Mouse (Mus musculus) heart, postnatal 14 days (tissue): ENCODE measurements around the gene Olfr875. TPM values are rescaled to one million over a fixed set of nuclear protein-coding genes. Genes with fewer than 3 reads are reported as not detected.

Experiments used
- total RNA-seq, 2 experiments: library from RNA; stranded (reverse); gene quantifications; 2 replicates each; pipeline ENCODE4 v1.2.3; 2021

Gene Olfr875
- total RNA-seq, 2 experiments from 2014 or later, result not detected

Other genes with a start within 250 kb of the Olfr875 start
- 100 to 1,000 TPM; 112 to 121 TPM for gene Esam, start 243.8 kb upstream of the Olfr875 start, total RNA-seq
- gene Vsig2, start 232.6 kb upstream of the Olfr875 start, total RNA-seq, result 10 to 100 TPM in 1 of 2 experiments, 1 to 10 TPM in 1; 7.9 to 11.3 TPM
- 1 to 10 TPM; 2.4 to 3.9 TPM for gene Nrgn, start 219.0 kb upstream of the Olfr875 start, total RNA-seq
- 1 to 10 TPM; 7.8 to 9.1 TPM for gene Siae, start 216.2 kb upstream of the Olfr875 start, total RNA-seq
- gene Spa17, start 158.1 kb upstream of the Olfr875 start, total RNA-seq, result 1 to 10 TPM; 2.1 to 2.9 TPM
- gene Tbrg1, start 114.5 kb upstream of the Olfr875 start, total RNA-seq, result 10 to 100 TPM; 38.8 to 41.3 TPM
- not detected for gene Panx3, start 102.6 kb upstream of the Olfr875 start, total RNA-seq
- not detected for gene Olfr160, start 55.6 kb upstream of the Olfr875 start, total RNA-seq
- gene Olfr874, start 26.8 kb upstream of the Olfr875 start, total RNA-seq, result not detected
- gene Olfr876, start 31.2 kb downstream of the Olfr875 start, total RNA-seq, result not detected
- gene Olfr877, start 82.4 kb downstream of the Olfr875 start, total RNA-seq, result not detected
- gene Olfr145, start 124.9 kb downstream of the Olfr875 start, total RNA-seq, result not detected
- gene Olfr878, start 146.0 kb downstream of the Olfr875 start, total RNA-seq, result not detected
- gene Olfr881, start 220.0 kb downstream of the Olfr875 start, total RNA-seq, result not detected